ENCODE assay signal across 36 mouse cellular contexts in genomic region chr2:127339262-127339661, GRCm38 (mm10). TPM values are rescaled to one million over a fixed set of nuclear protein-coding genes. Genes with fewer than 3 reads are reported as not detected.
"Had no signal": no experiment of that assay in that cellular context is flagged by ENCODE, and none has a peak within 500 bp of the region (broad histone marks: within the 10 kb centered on the region; RNA-seq: fewer than 3 reads in every experiment).

No protein-coding gene starts in this region.

- H3K4me2 ChIP-seq: heart, embryonic 11.5 days; hindbrain, embryonic 13.5 days; hindbrain, embryonic 15.5 days; kidney, embryonic 15.5 days; limb, embryonic 12.5 days; liver, embryonic 11.5 days had no signal

- H3K4me3 ChIP-seq: gastrocnemius, adult 2 months; heart, embryonic 13.5 days; heart, embryonic 15.5 days; hindbrain, embryonic 13.5 days; hindbrain, embryonic 15.5 days; kidney, embryonic 15.5 days; left cerebral cortex, adult 2 months; limb, embryonic 10.5 days; limb, embryonic 12.5 days had no signal

- H3K9ac ChIP-seq: heart, embryonic 15.5 days; hindbrain, embryonic 13.5 days; hindbrain, embryonic 15.5 days; kidney, embryonic 15.5 days; limb, embryonic 12.5 days had no signal

- H3K9me3 ChIP-seq: heart, embryonic 13.5 days; heart, embryonic 15.5 days; hindbrain, embryonic 13.5 days; hindbrain, embryonic 15.5 days; kidney, embryonic 15.5 days; limb, embryonic 10.5 days; limb, embryonic 12.5 days had no signal

- H3K27ac ChIP-seq: gastrocnemius, adult 2 months; heart, embryonic 13.5 days; heart, embryonic 15.5 days; hindbrain, embryonic 13.5 days; hindbrain, embryonic 15.5 days; hindbrain, postnatal 0 days; kidney, embryonic 15.5 days; kidney, postnatal 0 days; left cerebral cortex, adult 2 months; limb, embryonic 10.5 days; limb, embryonic 12.5 days had no signal

- H3K36me3 ChIP-seq: heart, embryonic 13.5 days; heart, embryonic 15.5 days; hindbrain, embryonic 13.5 days; hindbrain, embryonic 15.5 days; kidney, embryonic 15.5 days; limb, embryonic 10.5 days; limb, embryonic 12.5 days had no signal

- DNase-seq: gastrocnemius, adult 2 months; gastrocnemius, postnatal 10 days; gastrocnemius, postnatal 25 days; heart, adult 18-20 months; heart, postnatal 14 days; heart, postnatal 36 days; kidney, adult 11 months; kidney, adult 2 months; kidney, adult 9 months; kidney, postnatal 14 days; kidney, postnatal 36 days; liver had no signal

- ATAC-seq: hindbrain, postnatal 0 days; intestine, embryonic 16.5 days had no signal

RNA-seq across cellular contexts. Expression of gene Astl, which starts 0.8 kb away (rescaled TPM):
- total RNA-seq: gastrocnemius, postnatal 25 days; heart, adult 18-20 months; heart, postnatal 14 days; heart, postnatal 36 days; hindbrain, postnatal 0 days; layer of hippocampus, adult 18-20 months; layer of hippocampus, adult 8-10 months; layer of hippocampus, postnatal 10 days; layer of hippocampus, postnatal 25 days; left cerebral cortex, adult 2 months; left cerebral cortex, postnatal 14 days; left cerebral cortex, postnatal 36 days had no signal
- polyA plus RNA-seq: heart, embryonic 11.5 days; heart, embryonic 13.5 days; heart, embryonic 15.5 days; heart, postnatal 0 days; hindbrain, embryonic 11.5 days; hindbrain, embryonic 13.5 days; hindbrain, embryonic 15.5 days; hindbrain, postnatal 0 days; intestine, embryonic 14.5 days; intestine, embryonic 16.5 days; kidney, adult 2 months; kidney, embryonic 15.5 days; kidney, postnatal 0 days; large intestine, adult 2 months; limb, embryonic 12.5 days; liver, embryonic 11.5 days had no signal

RNA-seq across cellular contexts. Expression of gene Adra2b, which starts 23.7 kb away (rescaled TPM):
- total RNA-seq: granulocyte monocyte progenitor cell, adult 5-6 weeks had no signal
